Mouse (Mus musculus) left cerebral cortex, adult 9 months (tissue): ENCODE data around the gene Zfp442.
"Not testable (repeated sequence)": the region's sequence is repeated elsewhere in the genome, so short reads cannot be mapped to it uniquely, and the experiment has no call there.

ENCODE experiments used
- DNase-seq, 2 experiments: peaks; one replicate each; pipeline ENCODE4 v3.0.0; 2022; ENCODE audit warnings: low spot score in 2 of 2

Gene Zfp442

DNA sequence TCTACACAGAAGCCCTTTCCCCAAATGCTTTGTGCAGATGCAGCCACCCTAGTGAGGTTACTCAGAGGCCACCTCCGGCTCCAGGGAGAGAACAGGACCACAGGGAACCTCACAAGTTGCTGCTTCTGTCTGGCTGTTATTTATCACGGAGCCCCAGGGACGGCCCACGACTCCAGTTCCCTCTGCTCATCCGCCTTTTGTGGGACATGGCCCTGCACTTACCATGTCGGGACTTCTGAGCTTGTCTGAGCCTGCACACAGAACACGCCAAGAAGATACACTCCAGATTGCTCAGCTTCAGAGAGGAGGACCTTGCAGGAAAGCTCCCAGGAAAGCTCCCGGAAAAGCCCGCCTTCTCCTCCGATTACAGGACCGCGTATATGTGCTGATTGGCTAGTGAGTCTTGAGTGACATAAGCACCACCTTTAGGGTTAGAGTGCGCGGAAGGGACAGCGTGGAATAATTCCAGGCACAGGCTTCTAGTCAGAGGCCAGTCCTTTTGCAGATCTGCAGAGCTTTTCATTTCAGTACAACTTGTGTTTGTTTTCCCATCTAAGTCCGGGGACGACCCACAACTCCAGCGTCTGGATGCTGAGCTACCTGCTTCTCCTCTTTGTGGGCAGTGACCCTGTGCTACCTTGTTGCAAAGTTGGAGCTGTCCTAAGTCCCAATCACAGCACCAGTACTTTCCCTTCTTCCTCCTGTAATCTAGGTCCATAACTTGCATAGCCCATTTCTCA, at the start of gene Zfp442:
TSS of gene Zfp442 (minus strand) at position 307 of the 740 bp plus-strand sequence.
- peak; percentile 55 to 83 for DNase-seq

DNA sequence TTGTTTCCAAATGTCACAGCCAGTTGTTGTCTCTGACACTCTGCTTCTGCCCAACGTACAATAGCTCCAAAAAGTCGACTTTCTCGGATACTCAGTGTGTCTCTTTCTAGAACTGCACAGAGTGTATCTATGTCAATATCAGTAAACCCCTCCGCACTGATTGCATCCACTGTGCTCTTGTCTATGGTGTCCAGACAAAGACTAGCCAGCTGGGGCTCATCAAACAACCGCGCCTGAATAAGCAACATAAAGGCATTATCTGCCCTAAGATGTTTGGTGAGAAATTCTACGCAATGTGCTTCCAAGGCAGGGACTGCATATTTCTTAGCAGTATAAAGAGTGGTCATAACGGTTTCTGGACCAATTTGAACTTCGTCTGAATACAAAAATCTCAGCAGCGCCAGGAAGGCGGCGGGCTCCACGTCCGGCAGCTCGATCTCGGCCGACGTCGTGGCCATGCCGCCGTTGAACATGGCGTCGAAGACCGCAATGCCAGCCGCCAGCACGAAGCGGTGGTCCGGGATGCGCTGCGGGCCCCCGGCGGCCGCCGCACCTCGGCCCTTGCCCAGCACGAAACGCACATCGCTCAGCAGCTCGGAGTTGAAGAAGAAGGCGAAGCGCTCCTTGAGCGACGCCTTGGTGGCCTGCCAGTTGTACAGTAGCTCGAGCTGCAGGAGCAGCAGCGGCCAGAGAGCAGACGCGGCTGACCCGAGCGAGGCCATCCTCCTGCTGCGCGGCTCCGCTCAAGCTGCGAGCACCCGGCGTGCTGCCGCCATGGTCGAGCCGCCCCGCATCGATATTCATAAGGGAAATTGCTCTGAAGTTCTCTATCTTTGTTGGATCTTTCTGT, 49.1 kb upstream of the Zfp442 start:
- not testable (repeated sequence) for DNase-seq

DNA sequence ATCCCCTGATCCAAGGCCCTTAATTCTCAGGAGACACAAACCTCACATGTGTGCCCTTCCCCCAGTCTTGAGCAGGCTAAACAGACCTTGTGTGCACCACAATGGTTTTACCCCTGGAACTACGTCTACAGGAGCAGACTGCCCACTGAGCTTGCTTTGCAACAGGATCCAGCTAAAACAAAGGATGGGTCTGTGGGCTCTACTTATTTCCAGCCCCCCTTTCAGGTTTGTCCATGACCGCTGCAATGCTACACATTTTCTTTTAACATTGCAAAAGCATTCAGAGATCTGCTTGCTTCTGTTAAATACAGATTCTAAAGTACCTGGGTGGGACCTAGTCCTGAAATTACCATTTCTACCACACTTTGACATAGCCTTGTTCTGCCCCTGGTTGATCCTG, 41.7 kb upstream of the Zfp442 start:
- DNase-seq, result no peak

DNA sequence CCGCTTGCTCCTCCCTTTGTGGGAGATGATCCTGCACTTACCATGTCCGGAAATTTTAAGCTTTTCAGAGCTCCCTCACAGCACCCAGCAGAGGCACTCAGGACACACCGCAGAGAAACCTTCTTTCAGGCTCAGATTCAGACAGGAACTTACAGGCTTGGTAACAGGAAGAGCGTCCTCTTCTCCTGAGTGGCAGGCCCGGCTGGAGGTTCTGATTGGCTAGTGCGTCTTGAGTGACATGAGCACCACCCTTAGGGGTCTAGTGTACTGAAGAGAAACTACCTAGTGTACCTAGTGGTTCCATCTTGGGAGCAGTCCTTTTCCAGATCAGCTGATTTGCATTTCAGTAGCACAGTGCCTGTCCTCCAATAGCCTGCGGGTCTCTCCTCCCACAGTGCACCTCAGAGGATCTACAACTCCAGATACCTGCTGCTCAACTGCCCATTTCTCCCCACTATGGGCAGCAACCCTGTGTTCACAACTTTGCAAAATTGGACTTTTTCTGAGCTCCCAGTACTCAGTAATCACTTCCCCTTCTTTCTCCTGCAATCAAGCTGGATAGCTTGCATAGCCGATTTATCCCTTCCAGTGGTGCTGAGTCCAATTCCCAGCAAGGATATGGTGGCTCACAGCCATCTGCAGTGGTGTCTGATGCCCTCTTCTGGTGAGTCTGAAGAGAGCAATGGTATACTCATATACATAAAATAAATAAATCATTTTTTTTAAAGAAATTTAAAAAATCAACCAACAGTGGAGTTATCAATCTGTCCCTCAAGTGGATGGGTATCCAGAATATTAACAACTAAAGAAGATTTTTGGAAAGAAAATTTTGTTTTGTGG, 33.9 kb upstream of the Zfp442 start, which contains the start of gene Zfp345:
TSS of gene Zfp345 (minus strand) at position 153 of the 840 bp plus-strand sequence.
- peak; percentile 4 to 5 for DNase-seq

DNA sequence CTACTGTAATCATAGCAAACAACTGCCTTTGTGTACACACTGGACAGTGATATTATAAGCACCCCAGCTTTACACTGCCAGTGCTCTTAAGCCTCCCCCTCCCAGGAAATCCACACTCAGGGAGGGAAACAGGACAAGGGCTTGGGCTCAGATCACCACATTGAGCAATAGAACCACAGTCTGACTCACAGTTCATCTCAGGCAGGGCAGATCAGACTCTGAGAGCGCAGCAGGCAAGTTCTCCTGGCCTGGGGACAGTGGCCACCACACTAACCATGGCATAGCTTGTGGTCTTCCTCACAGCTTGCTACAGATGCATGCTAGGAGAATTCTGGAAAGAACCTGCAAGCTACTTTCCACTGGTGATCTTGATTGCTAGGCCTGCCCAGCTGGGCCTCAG, 12.2 kb downstream of the Zfp442 start:
- DNase-seq, result not testable (repeated sequence)

DNA sequence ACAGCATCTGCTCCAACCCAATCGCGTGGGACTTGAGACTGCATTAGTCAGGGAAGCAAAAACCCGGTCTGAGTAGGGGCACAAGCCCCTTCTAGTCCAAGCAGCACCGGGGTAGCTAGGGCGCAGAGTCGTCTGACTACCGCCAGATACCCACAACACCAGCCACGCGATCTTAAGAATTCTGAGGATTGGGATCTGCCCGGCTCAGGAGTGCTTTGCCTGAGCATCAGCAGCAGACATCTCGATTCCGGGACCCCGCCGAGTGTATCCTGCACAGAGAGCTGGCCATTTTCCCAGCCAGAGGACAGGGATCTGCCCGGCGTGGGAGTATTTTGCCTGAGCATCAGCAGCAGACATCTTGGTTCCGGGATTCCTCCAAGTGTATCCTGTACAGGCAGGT, 39.1 kb downstream of the Zfp442 start:
- DNase-seq, result not testable (repeated sequence)

DNA sequence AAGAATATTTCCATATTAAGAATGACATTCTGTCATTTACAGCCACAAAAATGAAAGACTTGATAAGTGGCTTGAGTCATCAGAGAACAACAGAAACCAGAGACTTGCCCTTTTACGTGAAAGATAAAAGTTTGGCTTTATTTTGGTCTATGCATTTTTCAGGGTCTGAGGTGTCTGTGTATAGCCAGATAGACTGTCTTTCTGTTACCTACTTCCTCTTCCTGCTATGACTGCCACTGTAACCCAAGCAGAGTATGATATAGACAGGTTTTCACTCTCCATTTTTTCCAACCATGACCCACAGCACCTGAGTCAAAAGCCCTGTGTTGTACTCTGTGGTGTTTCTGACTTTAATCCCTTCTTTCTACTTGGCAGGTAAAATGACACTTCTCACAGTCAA, 61.1 kb downstream of the Zfp442 start:
- DNase-seq, result no peak

DNA sequence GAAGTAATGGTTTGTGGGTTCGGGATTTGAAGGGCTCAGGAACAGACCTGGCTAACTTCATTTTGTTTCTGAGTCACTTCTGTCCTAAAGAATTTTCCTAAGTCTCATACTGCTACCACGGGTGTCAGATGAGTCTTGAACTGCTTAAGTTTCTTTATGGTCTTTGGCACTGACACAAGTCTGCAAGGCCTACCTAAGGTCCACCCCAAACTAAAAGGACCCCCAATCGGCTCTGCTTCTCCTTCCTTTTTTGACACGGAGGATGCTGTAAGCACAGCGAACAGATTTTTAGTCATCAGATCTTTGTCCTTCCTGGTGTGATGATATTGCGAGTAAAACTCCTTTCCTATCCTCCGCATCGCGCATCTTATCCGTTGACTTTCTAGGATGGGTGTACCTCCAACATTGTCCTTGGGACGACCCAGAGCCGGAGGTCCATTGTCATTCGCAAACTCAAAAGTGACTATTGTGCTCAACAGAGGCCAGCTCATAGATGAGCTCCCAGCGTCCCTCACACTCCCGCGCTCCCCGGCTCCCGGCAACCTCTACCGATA, 65.7 kb downstream of the Zfp442 start:
- DNase-seq, result not testable (repeated sequence)

DNA sequence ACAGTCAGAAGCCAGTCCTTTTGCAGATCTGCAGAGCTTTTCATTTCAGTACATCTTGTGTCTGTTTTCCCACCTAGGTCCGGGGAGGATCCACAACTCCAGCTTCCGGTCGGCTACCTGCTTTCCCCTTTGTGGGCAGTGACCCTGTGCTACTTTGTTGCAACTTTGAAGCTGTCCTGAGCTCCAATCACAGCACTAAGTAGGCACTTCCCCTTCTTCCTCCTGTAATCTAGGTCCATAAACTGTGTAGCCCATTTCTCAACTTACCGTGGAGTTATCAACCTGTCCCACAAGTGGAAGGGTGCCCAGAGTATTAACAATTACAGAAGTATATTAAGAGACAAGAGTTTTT, 88.4 kb downstream of the Zfp442 start:
- DNase-seq, result no peak

DNA sequence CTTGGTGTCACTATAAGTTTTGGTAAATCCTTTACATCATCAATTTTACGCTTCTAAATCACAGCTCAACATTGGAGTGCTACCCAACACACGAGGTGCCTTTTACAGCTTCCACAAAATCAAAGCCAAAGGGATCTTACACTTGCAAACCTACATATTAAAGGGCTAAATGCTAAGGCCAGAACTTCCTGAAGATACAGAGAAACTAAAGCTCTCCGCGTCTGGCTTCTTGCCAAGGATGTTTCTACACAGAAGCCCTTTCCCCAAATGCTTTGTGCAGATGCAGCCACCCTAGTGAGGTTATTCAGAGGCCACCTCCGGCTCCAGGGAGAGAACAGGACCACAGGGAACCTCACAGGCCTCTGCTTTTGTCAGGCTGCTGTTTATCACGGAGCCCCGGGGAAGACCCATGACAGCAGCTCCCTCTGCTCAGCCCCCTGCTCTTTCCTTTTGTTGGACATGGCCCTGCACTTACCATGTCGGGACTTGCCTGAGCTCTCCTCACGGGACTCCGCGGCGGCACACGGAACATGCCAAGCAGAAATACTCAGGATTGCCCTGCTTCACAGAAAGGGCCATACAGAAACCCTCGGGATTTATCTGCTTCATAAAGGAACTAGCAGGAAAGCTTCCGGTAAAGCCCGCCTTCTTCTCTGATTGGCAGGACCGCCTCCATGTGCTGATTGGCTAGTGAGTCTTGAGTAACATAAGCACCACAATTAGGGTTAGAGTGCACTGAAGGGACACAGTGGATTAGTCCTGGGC, 89.0 kb downstream of the Zfp442 start, which contains the start of gene 3300002I08Rik:
TSS of gene 3300002I08Rik (minus strand) at position 653 of the 765 bp plus-strand sequence.
- peak; percentile 77 to 94 for DNase-seq
